Mouse (Mus musculus) spleen, postnatal 36 days (tissue): Measurements from ENCODE around the gene Hamp2.

Experiments used
- DNase-seq, 2 experiments: peaks; one replicate each; pipeline ENCODE4 v3.0.0; 2022; ENCODE audit warnings: low spot score in 2 of 2, mixed read lengths in 1 of 2

Hamp2 gene

DNA sequence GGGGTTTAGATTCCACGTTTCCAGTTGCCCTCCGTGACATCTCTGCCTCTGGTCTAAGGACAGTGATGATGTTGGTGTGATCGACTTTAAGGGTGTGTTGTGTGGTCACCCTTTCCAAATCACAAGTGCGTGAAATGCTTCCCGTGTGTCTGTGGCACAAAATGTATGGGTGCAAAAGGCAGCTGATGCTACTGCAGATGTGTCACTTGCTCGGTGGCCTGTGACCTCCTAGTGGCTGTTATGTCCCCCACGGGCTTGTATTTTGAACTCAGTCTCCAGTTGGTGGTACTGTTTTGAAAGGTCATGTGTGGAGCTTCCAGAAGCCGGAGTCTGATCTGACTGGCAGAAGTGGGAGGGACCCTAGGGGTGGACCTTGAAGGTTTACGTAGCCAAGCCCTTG, 32.7 kb downstream of the Hamp2 start:
- peak; percentile 41 to 43 for DNase-seq

DNA sequence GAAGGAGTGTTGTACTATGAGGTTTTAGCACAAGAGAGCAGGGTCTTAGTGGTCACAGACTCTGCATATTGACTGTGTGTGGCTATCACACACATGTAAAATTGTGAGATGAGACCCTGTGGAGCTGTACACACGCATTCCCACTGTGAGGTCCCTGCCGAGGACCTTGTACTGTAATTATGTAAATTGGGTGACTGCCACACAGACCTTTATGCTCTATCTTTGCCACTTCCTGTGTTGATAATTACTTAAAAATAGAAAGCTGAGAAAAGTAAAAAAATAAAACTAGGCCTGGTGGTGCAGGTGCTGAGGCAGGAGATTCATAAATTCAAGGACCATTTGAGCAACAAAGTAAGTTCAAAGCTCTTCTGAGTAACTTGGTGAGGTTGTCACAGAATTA, 33.8 kb downstream of the Hamp2 start:
- DNase-seq = peak; percentile 48 to 58

DNA sequence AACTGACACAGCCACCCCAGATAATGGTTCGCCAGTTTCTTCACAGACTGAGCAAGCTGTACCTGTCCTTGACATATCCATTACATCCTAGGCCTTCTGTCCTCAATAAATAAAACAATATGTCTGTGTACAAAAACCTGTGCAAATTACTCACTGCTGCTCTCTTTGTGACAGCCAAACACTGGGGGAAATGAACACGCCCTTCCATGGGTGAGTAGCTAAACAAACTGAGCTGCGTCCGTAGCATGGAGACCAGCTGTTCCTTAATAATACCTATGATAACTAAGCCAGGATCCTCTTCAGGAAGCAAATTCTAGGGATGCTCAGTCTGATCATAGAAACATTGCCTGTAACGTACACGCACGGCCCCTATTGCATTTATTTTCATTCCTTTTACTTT, 35.7 kb downstream of the Hamp2 start:
- DNase-seq = peak; percentile 51 to 65

DNA sequence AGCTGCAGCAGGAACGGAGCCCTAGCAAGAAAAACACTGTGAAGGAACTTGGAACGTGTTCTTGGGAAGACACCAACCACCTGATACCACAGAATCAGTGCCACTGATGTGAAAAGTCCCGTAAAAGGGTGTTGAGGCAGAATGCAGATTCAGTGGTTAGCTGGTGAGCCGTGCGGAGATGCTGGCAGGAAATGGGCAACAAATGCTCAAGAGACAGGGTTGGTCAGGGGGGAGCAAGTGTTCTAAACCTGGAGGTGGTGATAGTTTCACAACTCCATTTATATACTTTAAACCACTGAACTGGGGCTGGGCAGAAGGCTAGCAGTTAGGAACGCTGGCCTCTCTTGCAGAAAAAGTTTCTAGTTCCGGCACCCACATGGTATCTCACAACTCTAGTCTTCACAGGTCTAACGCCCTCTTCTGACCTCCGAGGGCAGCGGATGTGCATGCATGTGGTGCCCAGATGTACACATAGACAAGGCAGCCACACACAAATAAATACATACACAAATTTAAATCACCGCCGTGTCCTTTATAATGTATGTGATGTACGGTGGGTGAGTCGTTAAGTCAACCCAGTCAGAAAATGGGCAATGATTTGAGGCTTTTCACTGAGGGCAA, 36.8 kb downstream of the Hamp2 start:
- peak; percentile 92 for DNase-seq

DNA sequence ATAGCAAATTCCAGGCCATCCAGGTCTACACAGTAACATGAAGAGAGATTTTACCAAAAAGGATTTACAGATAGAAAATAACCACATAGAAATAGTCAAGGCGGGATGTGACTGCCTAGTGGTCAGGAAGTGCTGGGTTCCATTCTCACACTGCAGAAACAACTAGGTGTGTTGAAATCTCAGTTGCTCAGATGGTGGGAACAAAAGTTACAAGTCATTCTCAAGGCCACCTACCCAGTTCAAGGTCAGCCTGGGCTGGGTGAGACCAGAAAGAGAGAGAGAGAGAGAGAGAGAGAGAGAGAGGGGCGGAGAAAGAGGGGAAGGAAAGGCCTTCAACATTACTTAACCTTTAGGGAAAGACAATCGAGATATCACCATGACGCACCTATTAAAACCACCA, 37.6 kb downstream of the Hamp2 start:
- no peak for DNase-seq

DNA sequence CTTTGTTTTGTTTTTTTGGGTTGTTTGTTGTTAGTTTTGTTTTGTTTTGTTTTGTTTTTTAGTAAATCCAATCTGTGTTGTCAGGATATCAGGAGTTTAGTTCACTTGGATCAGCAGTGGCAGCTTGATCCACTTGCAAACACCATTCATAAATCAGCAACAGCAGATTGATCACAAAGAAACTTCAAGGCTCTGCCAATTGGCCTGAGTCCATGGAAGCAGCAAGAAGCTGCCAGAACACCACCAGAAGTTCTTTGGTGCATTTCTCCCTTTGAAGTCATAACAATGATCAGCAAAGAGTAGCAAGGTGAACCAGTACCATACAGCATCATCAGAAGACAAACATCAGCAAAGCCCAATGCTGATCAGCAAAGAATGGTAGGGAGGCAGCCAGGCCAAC, 40.4 kb downstream of the Hamp2 start:
- no peak for DNase-seq

DNA sequence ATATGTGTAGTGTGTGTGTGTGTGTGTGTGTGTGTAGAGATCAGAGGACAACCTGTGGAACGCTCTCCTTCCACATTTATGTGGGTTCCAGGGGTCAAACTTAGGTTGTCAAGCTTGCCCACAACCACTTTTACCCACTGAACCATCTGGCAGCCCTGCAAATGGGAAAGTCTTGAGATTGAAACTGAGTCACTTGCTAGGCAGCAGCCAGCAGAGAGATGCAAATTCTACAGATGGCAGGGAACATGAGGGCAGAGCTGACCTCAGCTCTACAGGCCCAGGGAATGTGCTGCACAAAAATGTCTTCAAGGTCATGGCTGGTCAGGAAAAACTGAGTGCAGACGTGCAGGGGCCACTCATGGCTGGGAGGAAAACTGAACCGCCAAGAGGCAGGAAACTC, 43.1 kb downstream of the Hamp2 start:
- DNase-seq = peak in 1 of 2 experiments; percentile 27

DNA sequence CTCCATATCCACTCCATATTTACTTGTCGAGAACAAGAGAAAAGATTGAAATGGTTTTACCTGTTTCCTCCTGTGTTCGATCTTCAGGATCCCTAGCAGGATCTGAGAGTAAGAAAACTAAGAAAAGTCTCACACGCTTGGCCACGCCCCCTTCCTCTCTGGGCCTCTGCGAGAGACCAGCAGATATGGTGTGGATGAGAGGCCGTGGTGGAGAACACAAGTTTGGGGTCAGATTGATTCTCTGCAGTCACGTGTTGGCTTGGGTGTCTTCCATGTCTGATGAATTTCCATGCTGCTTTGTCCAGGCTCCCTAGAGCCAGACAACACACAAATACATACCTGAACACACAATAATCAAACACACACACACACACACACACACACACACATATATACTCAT, 44.3 kb downstream of the Hamp2 start, which contains the start of gene Cd22:
Gene Cd22 (minus strand): TSS at position 167 of the 400 bp plus-strand sequence.
- peak; percentile 82 to 89 for DNase-seq

DNA sequence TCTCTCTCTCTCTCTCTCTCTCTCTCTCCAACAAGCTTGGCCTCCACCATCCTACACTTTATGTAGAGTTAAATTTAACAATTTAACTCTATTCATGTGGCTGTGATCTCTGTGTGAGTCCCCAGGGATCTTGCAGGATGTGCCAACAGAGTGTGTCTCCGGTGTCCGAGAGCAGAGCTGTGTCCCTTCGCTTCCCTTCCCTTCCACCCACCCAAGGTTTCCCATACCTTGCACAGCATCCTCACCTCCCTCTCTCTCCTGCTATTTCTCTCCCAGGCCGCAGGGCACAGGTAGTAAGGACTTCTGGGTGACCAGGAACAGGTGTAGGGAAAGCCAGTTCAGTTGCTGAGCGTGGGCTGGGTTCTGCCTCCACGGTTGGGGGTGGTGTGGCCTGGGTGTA, 45.5 kb downstream of the Hamp2 start:
- peak; percentile 77 for DNase-seq

DNA sequence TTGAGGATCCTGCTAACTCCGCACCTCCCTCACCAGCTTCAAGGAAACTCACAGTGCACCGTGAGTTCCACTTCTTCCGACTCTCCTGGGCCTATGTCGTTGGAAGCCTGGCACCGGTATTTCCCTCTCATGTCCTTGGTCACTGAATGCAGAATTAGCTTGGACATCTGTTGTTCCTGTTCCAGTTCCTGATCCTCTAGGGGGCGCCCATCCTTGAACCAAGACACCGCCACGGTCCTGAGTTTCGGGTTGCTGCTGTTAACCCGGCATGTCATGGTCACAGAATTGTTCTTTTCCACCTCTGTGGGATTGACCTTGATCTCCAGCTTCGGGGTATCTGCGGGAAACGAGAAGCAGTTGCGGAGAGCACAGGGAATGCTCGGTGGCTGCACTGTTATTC, 51.4 kb downstream of the Hamp2 start:
- peak; percentile 64 to 73 for DNase-seq
